Mouse (Mus musculus) CD4-positive, CD25-positive, alpha-beta regulatory T cell (primary cell): ENCODE data around the gene Vmn1r43. TPM values are rescaled to one million over a fixed set of nuclear protein-coding genes. Genes with fewer than 3 reads are reported as not detected.

Source experiments
- polyA plus RNA-seq: library from polyadenylated mRNA; unstranded; fragments of 100-300 nt; shearing (Covaris generic); gene quantifications from one replicate; pipeline ENCODE4 v1.2.1, GENCODE M21; 2017

Vmn1r43 gene
- polyA plus RNA-seq: 0.06 TPM

DNA sequence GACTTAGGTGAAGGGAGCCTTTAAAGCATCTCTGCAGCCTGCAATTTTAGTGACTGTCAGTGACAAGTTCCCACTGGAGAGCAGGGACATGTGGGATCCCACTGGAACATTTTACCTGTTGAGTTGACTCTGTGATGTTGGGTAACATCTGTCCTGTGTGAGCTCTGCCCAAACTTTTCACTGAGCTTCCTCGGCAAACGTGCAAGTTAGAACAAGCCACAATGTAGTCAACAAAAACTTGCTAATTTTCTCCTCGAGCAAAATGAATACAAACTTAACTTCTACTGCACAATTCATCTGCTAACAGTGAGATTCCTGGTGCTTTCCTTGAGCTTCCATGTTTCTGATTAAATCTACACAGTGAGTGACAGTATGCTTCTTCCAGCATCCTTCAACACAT is at the start of gene Vmn1r43, which contains the start of gene Vmn1r42:
TSS of gene Vmn1r43 (minus strand) at position 101 of the 400 bp plus-strand sequence.
TSS of gene Vmn1r42 (minus strand) at position 101 of the 400 bp plus-strand sequence.

GRCm38 (mm10) chr6:89883360-89883759 is 7.1 kb upstream of the Vmn1r43 start, which contains the start of gene Vmn1r44:
Gene Vmn1r44 (plus strand): TSS chr6:89883660.

Other genes with a start within 250 kb of the Vmn1r43 start
- gene Txnrd3, start 232.4 kb downstream of the Vmn1r43 start, polyA plus RNA-seq: 6.7 TPM
- not detected for gene Vmn1r40, start 168.9 kb downstream of the Vmn1r43 start, polyA plus RNA-seq
- not detected for gene Vmn1r41, start 135.6 kb downstream of the Vmn1r43 start, polyA plus RNA-seq
- not detected for gene Vmn1r42, start within 50 bp of the Vmn1r43 start, polyA plus RNA-seq
- gene Vmn1r44, start 7.2 kb upstream of the Vmn1r43 start, polyA plus RNA-seq: not detected
- not detected for gene Vmn1r45, start 64.2 kb upstream of the Vmn1r43 start, polyA plus RNA-seq
- gene Vmn1r46, start 92.9 kb upstream of the Vmn1r43 start, polyA plus RNA-seq: 0.02 TPM
- gene Vmn1r47, start 139.7 kb upstream of the Vmn1r43 start, polyA plus RNA-seq: not detected
- gene Vmn1r48, start 160.4 kb upstream of the Vmn1r43 start, polyA plus RNA-seq: not detected
- gene Vmn1r49, start 202.1 kb upstream of the Vmn1r43 start, polyA plus RNA-seq: 0.06 TPM
- gene Vmn1r50, start 225.0 kb upstream of the Vmn1r43 start, polyA plus RNA-seq: not detected
- not detected for gene Vmn1r51, start 246.2 kb upstream of the Vmn1r43 start, polyA plus RNA-seq